ENCODE assay signal across 18 mouse cellular contexts in the genomic region with DNA sequence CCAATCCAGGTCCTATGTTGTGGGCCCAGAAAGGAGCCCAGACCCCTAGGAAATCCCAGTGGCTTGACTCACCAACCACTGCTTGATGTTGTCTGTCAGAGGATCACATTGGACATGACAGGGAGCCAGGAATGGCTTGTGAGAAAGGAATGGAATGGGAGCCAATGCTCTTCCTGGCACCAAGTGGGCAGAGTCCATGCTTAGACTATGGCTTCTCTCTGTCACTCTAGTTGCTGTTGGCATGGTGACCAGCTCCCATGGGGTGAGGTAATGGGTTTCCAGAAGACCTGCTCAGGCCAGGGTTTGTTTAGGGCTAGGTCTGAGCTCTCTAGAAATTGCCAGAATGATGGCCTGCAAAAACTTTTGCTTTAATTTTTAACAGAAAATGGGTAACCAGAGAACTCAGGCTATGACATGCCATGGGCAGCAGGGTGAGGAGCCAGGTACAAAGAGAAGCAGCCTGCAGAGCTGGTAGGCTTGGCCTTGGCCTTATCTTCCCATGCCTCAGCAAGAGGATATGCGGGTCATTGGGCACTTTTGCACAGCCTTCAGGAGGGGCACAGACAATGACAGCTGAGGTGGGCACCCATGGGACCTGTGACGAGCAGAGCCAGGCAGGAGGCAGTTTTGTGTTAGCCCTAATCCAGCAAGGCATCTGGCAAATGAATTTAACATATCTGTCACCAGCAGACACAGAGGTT. TPM values are rescaled to one million over a fixed set of nuclear protein-coding genes. Genes with fewer than 3 reads are reported as not detected.
DNase-seq lines count a peak whose midpoint lies in the region; ATAC-seq and TF ChIP-seq lines count a peak whose summit lies in the region.
"Had no signal": no experiment of that assay in that cellular context is flagged by ENCODE, and none has a peak within 500 bp of the region (broad histone marks: within the 10 kb centered on the region; RNA-seq: fewer than 3 reads in every experiment).

No protein-coding gene starts in this region.

- H3K4me1 ChIP-seq in liver, postnatal 0 days (ENCODE audit: insufficient read depth), result no peaks in the 10 kb centered on the region; the same call in 1 of the 2 replicates
- no peaks in the 10 kb centered on the region for H3K4me1 ChIP-seq in forebrain, embryonic 13.5 days
- H3K4me1 ChIP-seq: neural tube, embryonic 12.5 days; stomach, embryonic 15.5 days had no signal

- no peak overlapping the region for H3K4me3 ChIP-seq in liver, postnatal 0 days (ENCODE audit: low read depth, low read length)
- no peak overlapping the region for H3K4me3 ChIP-seq in forebrain, embryonic 13.5 days
- no peak overlapping the region for H3K4me3 ChIP-seq in left cerebral cortex, adult 2 months
- H3K4me3 ChIP-seq: heart, embryonic 10.5 days; midbrain, embryonic 13.5 days; neural tube, embryonic 12.5 days; stomach, embryonic 15.5 days had no signal

- TF ChIP-seq CTCF in liver, postnatal 0 days (IDR thresholded peaks at IDR 0.05; ENCODE audit: low read depth), result no peak
- TF ChIP-seq CTCF in left cerebral cortex, adult 2 months (IDR thresholded peaks at IDR 0.05), result no peak

- no peak overlapping the region for H3K9ac ChIP-seq in liver, postnatal 0 days (replicated peaks)
- H3K9ac ChIP-seq in forebrain, embryonic 13.5 days, result no peak overlapping the region
- H3K9ac ChIP-seq: hindbrain, embryonic 14.5 days; lung, embryonic 14.5 days; midbrain, embryonic 13.5 days; neural tube, embryonic 12.5 days; stomach, embryonic 15.5 days had no signal

- intact Hi-C loops in left cerebral cortex, adult 2 months (cut with DNase I), result no loop called here

- WGBS in liver, postnatal 0 days (ENCODE audit: insufficient replicate concordance), result 66% methylated on average over 2 of the region's 2 CpGs
- 86% methylated on average over 2 of the region's 2 CpGs for WGBS in forebrain, embryonic 13.5 days

- no peak overlapping the region for H3K4me2 ChIP-seq in liver, postnatal 0 days (ENCODE audit: low read depth, low read length)
- H3K4me2 ChIP-seq in forebrain, embryonic 13.5 days, result no peak overlapping the region
- H3K4me2 ChIP-seq: hindbrain, embryonic 14.5 days; lung, embryonic 14.5 days; midbrain, embryonic 13.5 days; neural tube, embryonic 12.5 days; stomach, embryonic 15.5 days had no signal

- peak overlapping the region; percentile 8; the same call in 1 of the 2 replicates for H3K27ac ChIP-seq in liver, postnatal 0 days (ENCODE audit: low read depth)
- no peak overlapping the region for H3K27ac ChIP-seq in forebrain, embryonic 13.5 days
- no peak overlapping the region for H3K27ac ChIP-seq in left cerebral cortex, adult 2 months
- H3K27ac ChIP-seq: heart, embryonic 10.5 days; hindbrain, embryonic 14.5 days; midbrain, embryonic 13.5 days; neural tube, embryonic 12.5 days; stomach, embryonic 15.5 days had no signal

- no peaks in the 10 kb centered on the region for H3K36me3 ChIP-seq in liver, postnatal 0 days (replicated peaks; ENCODE audit: insufficient read depth, low read length)
- H3K36me3 ChIP-seq in forebrain, embryonic 13.5 days (ENCODE audit: poor library complexity, severe bottlenecking), result no peaks in the 10 kb centered on the region
- H3K36me3 ChIP-seq: midbrain, embryonic 13.5 days; neural tube, embryonic 12.5 days; stomach, embryonic 15.5 days had no signal

- peak; percentile 77 for ATAC-seq in liver, postnatal 0 days
- ATAC-seq in forebrain, embryonic 13.5 days, result no peak
- ATAC-seq: midbrain, embryonic 13.5 days had no signal

- no peak for TF ChIP-seq EP300 in liver, postnatal 0 days (IDR thresholded peaks at IDR 0.05; ENCODE audit: low read depth)

- no peaks in the 10 kb centered on the region for H3K9me3 ChIP-seq in liver, postnatal 0 days (ENCODE audit: low read length)
- no peaks in the 10 kb centered on the region for H3K9me3 ChIP-seq in forebrain, embryonic 13.5 days (replicated peaks)
- H3K9me3 ChIP-seq: heart, embryonic 10.5 days; midbrain, embryonic 13.5 days; neural tube, embryonic 12.5 days; stomach, embryonic 15.5 days had no signal

- peak; percentile 72 for DNase-seq in adrenal gland, adult 2 months
- DNase-seq in adrenal gland, postnatal 4 days (ENCODE audit: low spot score in 2 of 2), result no peak
- no peak for DNase-seq in liver, postnatal 0 days
- DNase-seq in liver, result no peak
- DNase-seq in cerebellum, postnatal 14 days, result peak; percentile 74 to 77
- peak; percentile 76 to 90 for DNase-seq in kidney, postnatal 25 days
- no peak for DNase-seq in left cerebral cortex, adult 2 months (ENCODE audit: extremely low spot score in 1 of 2, low spot score in 2 of 2)
- DNase-seq: embryo, embryonic 11 days; lung, embryonic 14.5 days; thymus, postnatal 4 days had no signal

- no peaks in the 10 kb centered on the region for H3K27me3 ChIP-seq in liver, postnatal 0 days (ENCODE audit: insufficient read depth, low read length)
- H3K27me3 ChIP-seq in forebrain, embryonic 13.5 days, result no peaks in the 10 kb centered on the region
- H3K27me3 ChIP-seq: midbrain, embryonic 13.5 days; neural tube, embryonic 12.5 days; stomach, embryonic 15.5 days had no signal

RNA-seq across cellular contexts. Expression of gene Gas6, which starts 12.0 kb away (rescaled TPM):
- 100 to 1,000 TPM; 127 to 450 TPM for total RNA-seq in adrenal gland, adult 2 months (2021)
- 260 and 429 TPM in 2 replicates for polyA plus RNA-seq in adrenal gland, adult 2 months (2012; rRNA removed)
- 100 to 1,000 TPM; 158 to 160 TPM for total RNA-seq in adrenal gland, postnatal 4 days (2021)
- 9.0 and 9.3 TPM in 2 replicates for polyA plus RNA-seq in liver, postnatal 0 days (2015; fragmentation: Nextera tagmentation; extraction: Ambion mirVana)
- polyA plus RNA-seq in forebrain, embryonic 13.5 days (2015; fragmentation: Nextera tagmentation; extraction: Ambion mirVana), result 11.3 and 12.3 TPM in 2 replicates
- 10 to 100 TPM; 96.8 to 98.7 TPM for total RNA-seq in left cerebral cortex, adult 2 months (2021)
- total RNA-seq: MEL had no signal

RNA-seq across cellular contexts. Expression of gene Tmem255b, which starts 47.3 kb away (rescaled TPM):
- total RNA-seq in adrenal gland, adult 2 months (2021), result 1 to 10 TPM in 1 of 2 experiments, under 1 TPM in 1; 0.49 to 1.4 TPM
- 3.2 and 5.7 TPM in 2 replicates for polyA plus RNA-seq in adrenal gland, adult 2 months (2012; rRNA removed)
- 1 to 10 TPM; 1.7 to 3.3 TPM for total RNA-seq in adrenal gland, postnatal 4 days (2021)
- polyA plus RNA-seq in liver, postnatal 0 days (2015; fragmentation: Nextera tagmentation; extraction: Ambion mirVana), result not detected in 2 replicates
- polyA plus RNA-seq in forebrain, embryonic 13.5 days (2015; fragmentation: Nextera tagmentation; extraction: Ambion mirVana), result not detected in 2 replicates
- 1 to 10 TPM; 3.6 to 5.9 TPM for total RNA-seq in left cerebral cortex, adult 2 months (2021)
- total RNA-seq: MEL had no signal
- polyA plus RNA-seq: limb, embryonic 11.5 days; midbrain, embryonic 13.5 days had no signal

Comparison
In these comparisons a context has a peak if more than half of its experiments do, and no peak if none do; other contexts are left out.
1. DNase-seq: peak in adrenal gland, adult 2 months (single experiment), cerebellum, postnatal 14 days (2 of 2) and kidney, postnatal 25 days (2 of 2); none in adrenal gland, postnatal 4 days (0 of 2), liver, postnatal 0 days (single experiment), liver (single experiment) and left cerebral cortex, adult 2 months (0 of 2).